Mouse (Mus musculus): Measurements from ENCODE around the gene Tox3. TPM values are rescaled to one million over a fixed set of nuclear protein-coding genes. Genes with fewer than 3 reads are reported as not detected.

Gene Tox3
- polyA plus RNA-seq (2014; fragmentation: Nextera tagmentation; extraction: Ambion mirVana), result 40.8 and 42.6 TPM in 2 replicates

DNA sequence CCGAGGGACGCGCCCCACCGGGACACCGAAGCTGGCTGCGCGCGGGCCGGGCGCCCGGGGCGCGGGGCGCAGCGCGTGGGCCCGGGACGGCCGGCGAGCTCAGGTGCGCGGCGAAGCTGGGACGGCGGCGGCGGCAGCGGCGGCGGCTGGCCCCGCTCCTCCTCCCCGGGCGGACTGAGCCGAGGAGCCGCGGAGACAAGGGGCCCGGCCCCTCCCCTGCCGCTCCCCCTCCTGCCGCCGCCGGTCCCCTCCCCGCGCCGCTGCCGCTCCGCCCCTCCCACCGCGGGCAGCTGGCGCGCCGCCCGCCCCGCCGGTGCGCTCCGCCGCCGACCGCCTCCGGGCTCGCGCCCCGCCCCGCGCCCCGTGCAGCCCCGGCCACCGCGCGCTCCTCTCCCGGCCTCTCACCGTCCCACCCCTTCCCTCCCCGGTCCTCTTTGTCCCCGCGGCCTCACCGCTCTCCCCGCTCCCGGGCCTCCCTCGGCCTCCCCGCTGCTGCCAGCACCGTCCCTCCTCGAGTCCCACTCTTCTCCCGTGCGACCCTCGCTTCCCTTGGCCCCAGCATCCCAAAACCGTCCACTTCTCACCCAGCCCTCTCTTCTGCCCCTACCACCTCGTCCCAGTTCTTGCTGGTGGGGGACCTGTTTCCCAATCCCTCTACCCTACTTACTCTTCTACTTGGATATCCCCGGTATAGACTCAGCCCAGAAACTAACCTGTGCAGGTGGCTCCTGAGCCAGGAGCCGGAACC lies at the start of gene Tox3:
Tox3 (minus strand) TSS at position 166 of the 748 bp plus-strand sequence.
- Histone ChIP-seq H3K27ac (ENCODE audit: low read depth, low read length) (peak within 1 kb of the TSS; percentile 99), H3K27me3 (ENCODE audit: control insufficient read depth, insufficient read depth, low read length) (no peaks in the 10 kb centered on the region), H3K4me2 (ENCODE audit: low read depth) (peak within 1 kb of the TSS; percentile 56), H3K9me3 (ENCODE audit: control insufficient read depth, low read length) (no peaks in the 10 kb centered on the region), H3K36me3 (ENCODE audit: control insufficient read depth, insufficient read depth, low read length) (no peaks in the 10 kb centered on the region), H3K4me3 (ENCODE audit: low read depth, low read length) (peak within 1 kb of the TSS; percentile 93), H3K4me1 (ENCODE audit: control insufficient read depth, insufficient read depth, low read length) (peaks cover 6% of the 10 kb centered on the region), H3K9ac (ENCODE audit: low read length) (peak within 1 kb of the TSS; percentile 99)
- 1% methylated on average over 22 of the region's 89 CpGs for WGBS
- ATAC-seq (ENCODE audit: insufficient read depth, low FRiP score, low TSS enrichment) (peak; percentile 72), DNase-seq (ENCODE audit: low spot score) (peak; percentile 76)

GRCm38 (mm10) chr8:90392643-90393042 lies 44.5 kb upstream of the Tox3 start:
- DNase-seq (ENCODE audit: low spot score) (no peak), ATAC-seq (ENCODE audit: insufficient read depth, low FRiP score, low TSS enrichment) (no peak)
- Histone ChIP-seq H3K36me3 (ENCODE audit: control insufficient read depth, insufficient read depth, low read length) (no peaks in the 10 kb centered on the region), H3K9me3 (ENCODE audit: control insufficient read depth, low read length) (no peaks in the 10 kb centered on the region), H3K4me1 (ENCODE audit: control insufficient read depth, insufficient read depth, low read length) (no peaks in the 10 kb centered on the region), H3K4me3 (ENCODE audit: low read depth, low read length) (no peak overlapping the region), H3K4me2 (ENCODE audit: low read depth) (no peak overlapping the region), H3K27ac (ENCODE audit: low read depth, low read length) (no peak overlapping the region), H3K27me3 (ENCODE audit: control insufficient read depth, insufficient read depth, low read length) (no peaks in the 10 kb centered on the region), H3K9ac (ENCODE audit: low read length) (no peak overlapping the region)
- WGBS, result 77% methylated on average over 2 of the region's 2 CpGs

GRCm38 (mm10) chr8:90391483-90392074 lies 43.4 kb upstream of the Tox3 start:
- Histone ChIP-seq H3K36me3 (ENCODE audit: control insufficient read depth, insufficient read depth, low read length) (no peaks in the 10 kb centered on the region), H3K4me3 (ENCODE audit: low read depth, low read length) (no peak overlapping the region), H3K9ac (ENCODE audit: low read length) (no peak overlapping the region), H3K27me3 (ENCODE audit: control insufficient read depth, insufficient read depth, low read length) (no peaks in the 10 kb centered on the region), H3K4me2 (ENCODE audit: low read depth) (no peak overlapping the region), H3K9me3 (ENCODE audit: control insufficient read depth, low read length) (no peaks in the 10 kb centered on the region), H3K4me1 (ENCODE audit: control insufficient read depth, insufficient read depth, low read length) (no peaks in the 10 kb centered on the region), H3K27ac (ENCODE audit: low read depth, low read length) (no peak overlapping the region)
- ATAC-seq (ENCODE audit: insufficient read depth, low FRiP score, low TSS enrichment), result no peak
- WGBS, result 81% methylated on average over 3 of the region's 3 CpGs
- DNase-seq (ENCODE audit: low spot score), result no peak

DNA sequence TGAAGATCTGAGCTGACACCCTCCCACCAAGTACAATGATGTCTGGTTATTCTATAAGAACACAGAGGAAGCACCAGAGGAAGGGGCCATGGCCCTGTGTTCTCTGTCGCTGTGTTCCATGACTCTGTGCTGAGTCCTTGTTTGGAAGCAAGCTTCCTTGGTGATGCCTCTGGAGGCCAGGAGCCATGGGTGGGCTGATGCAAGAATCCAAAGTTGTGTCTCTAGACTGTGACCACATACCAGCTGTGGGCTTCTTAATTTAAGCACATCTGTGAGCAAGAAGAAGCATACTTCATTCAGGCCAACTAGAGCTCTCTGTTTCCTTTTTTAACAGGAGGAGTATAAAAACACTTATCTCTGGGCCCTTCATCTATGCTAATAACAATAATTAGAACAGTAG lies 42.7 kb upstream of the Tox3 start:
- no peaks in the 10 kb centered on the region for H3K9me3 ChIP-seq (ENCODE audit: control insufficient read depth, low read length)
- H3K4me3 ChIP-seq (ENCODE audit: low read depth, low read length), result no peak overlapping the region
- no peaks in the 10 kb centered on the region for H3K27me3 ChIP-seq (ENCODE audit: control insufficient read depth, insufficient read depth, low read length)
- H3K4me1 ChIP-seq (ENCODE audit: control insufficient read depth, insufficient read depth, low read length), result no peaks in the 10 kb centered on the region
- no peak for DNase-seq (ENCODE audit: low spot score)
- H3K27ac ChIP-seq (ENCODE audit: low read depth, low read length), result no peak overlapping the region
- no peak overlapping the region for H3K9ac ChIP-seq (ENCODE audit: low read length)
- ATAC-seq (ENCODE audit: insufficient read depth, low FRiP score, low TSS enrichment), result no peak
- 90% methylated on average over 1 of the region's 1 CpGs for WGBS
- H3K36me3 ChIP-seq (ENCODE audit: control insufficient read depth, insufficient read depth, low read length), result no peaks in the 10 kb centered on the region
- H3K4me2 ChIP-seq (ENCODE audit: low read depth), result no peak overlapping the region

DNA sequence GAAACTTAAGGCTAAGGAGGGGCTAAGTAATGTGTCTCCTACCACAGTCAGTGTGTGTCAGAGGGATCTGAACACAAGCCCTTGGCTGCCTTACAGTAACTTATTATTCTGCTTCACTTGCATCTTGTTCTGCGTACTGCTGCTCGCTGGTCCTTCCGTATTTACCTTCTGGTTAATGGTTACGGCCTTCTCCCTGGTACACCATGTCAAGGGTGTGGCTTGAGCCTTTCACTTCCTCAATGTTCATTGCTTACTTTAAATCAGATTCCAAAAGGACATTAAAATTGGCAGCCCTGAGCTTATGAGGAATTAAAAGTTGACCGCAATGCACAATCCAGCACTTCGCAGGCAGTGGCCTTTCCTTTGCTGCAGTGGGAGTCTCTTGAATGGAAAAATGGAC lies 30.9 kb upstream of the Tox3 start:
- no peak for ATAC-seq (ENCODE audit: insufficient read depth, low FRiP score, low TSS enrichment)
- WGBS, result 95% methylated on average over 6 of the region's 6 CpGs

DNA sequence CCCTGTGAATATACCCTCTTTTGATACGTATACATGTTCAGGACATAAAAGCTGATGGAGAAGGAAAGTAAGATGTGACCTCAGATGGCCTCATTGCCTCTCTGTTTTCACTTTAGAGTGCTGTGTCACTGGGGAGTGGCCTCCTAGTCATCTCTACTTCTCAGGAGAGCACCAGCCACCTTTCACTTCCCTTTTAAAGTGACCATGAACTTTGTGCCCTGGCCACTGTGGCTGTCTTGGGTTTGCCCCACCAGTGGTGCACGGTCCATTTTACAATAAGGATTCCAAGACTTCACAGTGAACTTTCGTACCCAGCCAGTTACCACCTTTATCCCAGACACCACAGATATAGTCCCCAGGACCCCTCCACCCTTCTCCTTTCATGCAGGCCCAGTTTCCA lies 29.9 kb upstream of the Tox3 start:
- Histone ChIP-seq H3K9me3 (ENCODE audit: control insufficient read depth, low read length) (no peaks in the 10 kb centered on the region), H3K4me3 (ENCODE audit: low read depth, low read length) (no peak overlapping the region), H3K27me3 (ENCODE audit: control insufficient read depth, insufficient read depth, low read length) (no peaks in the 10 kb centered on the region), H3K4me2 (ENCODE audit: low read depth) (no peak overlapping the region), H3K36me3 (ENCODE audit: control insufficient read depth, insufficient read depth, low read length) (no peaks in the 10 kb centered on the region), H3K27ac (ENCODE audit: low read depth, low read length) (no peak overlapping the region), H3K9ac (ENCODE audit: low read length) (no peak overlapping the region), H3K4me1 (ENCODE audit: control insufficient read depth, insufficient read depth, low read length) (no peaks in the 10 kb centered on the region)
- ATAC-seq (ENCODE audit: insufficient read depth, low FRiP score, low TSS enrichment), result no peak
- WGBS, result 92% methylated on average over 3 of the region's 3 CpGs
- no peak for DNase-seq (ENCODE audit: low spot score)

More for the DNA sequence above, 30.9 kb upstream of the Tox3 start:
- no peak overlapping the region for H3K4me3 ChIP-seq (ENCODE audit: low read depth, low read length)
- no peaks in the 10 kb centered on the region for H3K4me1 ChIP-seq (ENCODE audit: control insufficient read depth, insufficient read depth, low read length)
- no peaks in the 10 kb centered on the region for H3K36me3 ChIP-seq (ENCODE audit: control insufficient read depth, insufficient read depth, low read length)
- DNase-seq (ENCODE audit: low spot score), result no peak
- no peaks in the 10 kb centered on the region for H3K9me3 ChIP-seq (ENCODE audit: control insufficient read depth, low read length)
- no peak overlapping the region for H3K4me2 ChIP-seq (ENCODE audit: low read depth)
- no peaks in the 10 kb centered on the region for H3K27me3 ChIP-seq (ENCODE audit: control insufficient read depth, insufficient read depth, low read length)
- H3K9ac ChIP-seq (ENCODE audit: low read length), result no peak overlapping the region
- H3K27ac ChIP-seq (ENCODE audit: low read depth, low read length), result no peak overlapping the region

DNA sequence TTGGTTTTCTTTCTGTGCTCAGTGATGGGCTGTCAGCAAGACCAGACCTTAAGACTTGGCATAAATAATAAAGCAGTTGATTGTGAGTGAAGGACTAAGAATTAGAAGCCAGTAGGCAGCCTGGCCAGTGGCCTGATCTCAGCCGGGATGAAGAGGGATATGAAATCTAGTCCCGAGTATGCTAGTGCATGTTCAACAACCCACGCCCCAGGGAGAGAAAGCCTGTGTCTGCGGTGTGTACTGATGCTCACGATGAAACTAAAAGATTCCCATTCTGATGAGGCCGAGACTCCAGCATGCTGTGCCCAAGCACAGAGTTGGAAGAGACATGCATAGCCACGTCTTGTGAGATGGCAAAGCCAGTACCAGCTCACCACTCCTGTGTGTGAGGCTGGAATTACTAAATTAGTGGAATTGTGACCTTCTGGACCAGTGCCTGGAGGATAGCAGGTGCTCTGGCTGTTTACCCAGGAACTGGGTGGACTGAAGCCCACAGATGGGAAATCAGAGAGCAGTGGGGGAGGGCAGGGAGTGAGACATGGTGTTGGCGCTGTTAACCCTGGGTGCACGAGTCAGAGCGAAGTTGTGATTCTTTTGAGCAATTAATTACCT lies 23.6 kb upstream of the Tox3 start:
- H3K4me2 ChIP-seq (ENCODE audit: low read depth), result no peak overlapping the region
- no peak overlapping the region for H3K9ac ChIP-seq (ENCODE audit: low read length)
- 88% methylated on average over 10 of the region's 10 CpGs for WGBS
- no peaks in the 10 kb centered on the region for H3K9me3 ChIP-seq (ENCODE audit: control insufficient read depth, low read length)
- no peak for ATAC-seq (ENCODE audit: insufficient read depth, low FRiP score, low TSS enrichment)
- H3K36me3 ChIP-seq (ENCODE audit: control insufficient read depth, insufficient read depth, low read length), result no peaks in the 10 kb centered on the region
- no peaks in the 10 kb centered on the region for H3K4me1 ChIP-seq (ENCODE audit: control insufficient read depth, insufficient read depth, low read length)
- no peaks in the 10 kb centered on the region for H3K27me3 ChIP-seq (ENCODE audit: control insufficient read depth, insufficient read depth, low read length)
- H3K27ac ChIP-seq (ENCODE audit: low read depth, low read length), result no peak overlapping the region
- DNase-seq (ENCODE audit: low spot score), result no peak
- H3K4me3 ChIP-seq (ENCODE audit: low read depth, low read length), result no peak overlapping the region

- ATAC-seq (ENCODE audit: insufficient read depth, low FRiP score, low TSS enrichment) (no peak), DNase-seq (ENCODE audit: low spot score) (no peak)
- no peaks in the 10 kb centered on the region for H3K4me1 ChIP-seq (ENCODE audit: control insufficient read depth, insufficient read depth, low read length)
- no peak overlapping the region for H3K4me3 ChIP-seq (ENCODE audit: low read depth, low read length)
- no peaks in the 10 kb centered on the region for H3K9me3 ChIP-seq (ENCODE audit: control insufficient read depth, low read length)
- no peak overlapping the region for H3K9ac ChIP-seq (ENCODE audit: low read length)
- H3K27ac ChIP-seq (ENCODE audit: low read depth, low read length), result no peak overlapping the region
- H3K27me3 ChIP-seq (ENCODE audit: control insufficient read depth, insufficient read depth, low read length), result no peaks in the 10 kb centered on the region
- WGBS, result 39% methylated on average over 3 of the region's 3 CpGs
- no peaks in the 10 kb centered on the region for H3K36me3 ChIP-seq (ENCODE audit: control insufficient read depth, insufficient read depth, low read length)
- no peak overlapping the region for H3K4me2 ChIP-seq (ENCODE audit: low read depth)
Measured at GRCm38 (mm10) chr8:90369876-90370275, 21.7 kb upstream of the Tox3 start.

DNA sequence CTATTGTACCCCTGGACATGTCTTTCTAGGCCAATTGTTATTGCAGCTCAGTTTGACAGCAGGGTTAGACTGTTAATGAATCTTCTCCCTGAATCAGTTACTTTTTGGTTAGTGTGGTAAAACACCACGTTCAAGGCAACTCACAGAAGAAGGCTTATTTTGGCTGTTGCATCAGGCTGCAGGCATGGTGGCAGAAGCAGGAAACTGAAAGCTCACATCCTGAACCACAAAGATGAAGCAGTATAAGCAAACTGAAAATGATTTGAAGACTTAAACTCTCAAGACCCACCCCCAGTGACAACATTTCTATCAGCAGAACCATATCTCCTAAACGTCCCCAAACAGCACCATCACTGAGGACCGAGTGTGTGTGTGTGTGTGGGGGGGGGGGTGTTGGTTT lies 8.6 kb upstream of the Tox3 start:
- H3K4me3 ChIP-seq (ENCODE audit: low read depth, low read length), result no peak overlapping the region
- DNase-seq (ENCODE audit: low spot score) (no peak), ATAC-seq (ENCODE audit: insufficient read depth, low FRiP score, low TSS enrichment) (no peak)
- no peaks in the 10 kb centered on the region for H3K27me3 ChIP-seq (ENCODE audit: control insufficient read depth, insufficient read depth, low read length)
- no peak overlapping the region for H3K9ac ChIP-seq (ENCODE audit: low read length)
- H3K4me2 ChIP-seq (ENCODE audit: low read depth), result no peak overlapping the region
- WGBS, result 80% methylated on average over 3 of the region's 3 CpGs
- H3K36me3 ChIP-seq (ENCODE audit: control insufficient read depth, insufficient read depth, low read length), result no peaks in the 10 kb centered on the region
- H3K9me3 ChIP-seq (ENCODE audit: control insufficient read depth, low read length), result no peaks in the 10 kb centered on the region
- H3K27ac ChIP-seq (ENCODE audit: low read depth, low read length), result no peak overlapping the region
- peaks cover 10% of the 10 kb centered on the region for H3K4me1 ChIP-seq (ENCODE audit: control insufficient read depth, insufficient read depth, low read length)

Measured in neural tube, embryonic 11.5 days (tissue).